Mouse (Mus musculus): ENCODE data around the gene Lhx1. TPM values are rescaled to one million over a fixed set of nuclear protein-coding genes. Genes with fewer than 3 reads are reported as not detected.

Lhx1 gene
- polyA plus RNA-seq, 1 experiment, result not detected

GRCm38 (mm10) chr11:84529143-84529755 lies 3.9 kb upstream of the Lhx1 start:
- H3K4me3 ChIP-seq (replicated peaks; ENCODE audit: extremely low read depth, low read depth, low read length), result no peak overlapping the region
- 3% methylated on average over 24 of the region's 24 CpGs for WGBS
- no peak for TF ChIP-seq CTCF (IDR thresholded peaks at IDR 0.05; ENCODE audit: insufficient read depth, low read length)
- no peak for TF ChIP-seq POLR2A (IDR thresholded peaks at IDR 0.05; ENCODE audit: borderline replicate concordance, extremely low read depth, low read depth, low read length)
- DNase-seq, result no peak
- no peaks in the 10 kb centered on the region for H3K4me1 ChIP-seq (ENCODE audit: control insufficient read depth, insufficient read depth, low read length)

- 12% methylated on average over 29 of the region's 29 CpGs for WGBS
- TF ChIP-seq POLR2A (IDR thresholded peaks at IDR 0.05; ENCODE audit: borderline replicate concordance, extremely low read depth, low read depth, low read length) (no peak), CTCF (IDR thresholded peaks at IDR 0.05; ENCODE audit: insufficient read depth, low read length) (no peak)
- no peak overlapping the region for H3K4me3 ChIP-seq (replicated peaks; ENCODE audit: extremely low read depth, low read depth, low read length)
- no peak for DNase-seq
- H3K4me1 ChIP-seq (ENCODE audit: control insufficient read depth, insufficient read depth, low read length), result peaks cover 5% of the 10 kb centered on the region
Measured at GRCm38 (mm10) chr11:84526976-84527860, 1.9 kb upstream of the Lhx1 start.

- TF ChIP-seq CTCF (IDR thresholded peaks at IDR 0.05; ENCODE audit: insufficient read depth, low read length), result no peak
- no peak for TF ChIP-seq POLR2A (IDR thresholded peaks at IDR 0.05; ENCODE audit: borderline replicate concordance, extremely low read depth, low read depth, low read length)
- WGBS, result 3% methylated on average over 10 of the region's 10 CpGs
- DNase-seq, result no peak
- Histone ChIP-seq H3K4me3 (replicated peaks; ENCODE audit: extremely low read depth, low read depth, low read length) (no peak overlapping the region), H3K4me1 (ENCODE audit: control insufficient read depth, insufficient read depth, low read length) (peaks cover 5% of the 10 kb centered on the region)
Measured at GRCm38 (mm10) chr11:84526451-84526850, 1.1 kb upstream of the Lhx1 start.

GRCm38 (mm10) chr11:84524511-84525270 lies 644 bp downstream of the Lhx1 start:
- DNase-seq, result no peak
- TF ChIP-seq POLR2A (IDR thresholded peaks at IDR 0.05; ENCODE audit: borderline replicate concordance, extremely low read depth, low read depth, low read length) (no peak), CTCF (IDR thresholded peaks at IDR 0.05; ENCODE audit: insufficient read depth, low read length) (no peak)
- peaks cover 5% of the 10 kb centered on the region for H3K4me1 ChIP-seq (ENCODE audit: control insufficient read depth, insufficient read depth, low read length)
- WGBS, result 2% methylated on average over 47 of the region's 48 CpGs
- no peak overlapping the region for H3K4me3 ChIP-seq (replicated peaks; ENCODE audit: extremely low read depth, low read depth, low read length)

GRCm38 (mm10) chr11:84523841-84524510 lies 1.4 kb downstream of the Lhx1 start:
- 2% methylated on average over 35 of the region's 35 CpGs for WGBS

GRCm38 (mm10) chr11:84523321-84523831 lies 2.0 kb downstream of the Lhx1 start:
- WGBS, result 4% methylated on average over 16 of the region's 16 CpGs
- TF ChIP-seq CTCF (IDR thresholded peaks at IDR 0.05; ENCODE audit: insufficient read depth, low read length) (no peak), POLR2A (IDR thresholded peaks at IDR 0.05; ENCODE audit: borderline replicate concordance, extremely low read depth, low read depth, low read length) (no peak)
- no peak for DNase-seq

More at GRCm38 (mm10) chr11:84523841-84524510, 1.4 kb downstream of the Lhx1 start:
- Histone ChIP-seq H3K4me1 (ENCODE audit: control insufficient read depth, insufficient read depth, low read length) (peaks cover 5% of the 10 kb centered on the region), H3K4me3 (replicated peaks; ENCODE audit: extremely low read depth, low read depth, low read length) (no peak overlapping the region)
- peak; percentile 31 for DNase-seq
- TF ChIP-seq POLR2A (IDR thresholded peaks at IDR 0.05; ENCODE audit: borderline replicate concordance, extremely low read depth, low read depth, low read length) (no peak), CTCF (IDR thresholded peaks at IDR 0.05; ENCODE audit: insufficient read depth, low read length) (no peak)

GRCm38 (mm10) chr11:84522577-84523320 lies 2.6 kb downstream of the Lhx1 start:
- DNase-seq, result peak; percentile 87
- H3K4me3 ChIP-seq (replicated peaks; ENCODE audit: extremely low read depth, low read depth, low read length), result no peak overlapping the region
- WGBS, result 3% methylated on average over 40 of the region's 40 CpGs

More at GRCm38 (mm10) chr11:84523321-84523831, 2.0 kb downstream of the Lhx1 start:
- Histone ChIP-seq H3K4me1 (ENCODE audit: control insufficient read depth, insufficient read depth, low read length) (peaks cover 5% of the 10 kb centered on the region), H3K4me3 (replicated peaks; ENCODE audit: extremely low read depth, low read depth, low read length) (no peak overlapping the region)

GRCm38 (mm10) chr11:84521751-84522299 lies 3.5 kb downstream of the Lhx1 start:
- WGBS, result 23% methylated on average over 24 of the region's 24 CpGs
- Histone ChIP-seq H3K4me3 (replicated peaks; ENCODE audit: extremely low read depth, low read depth, low read length) (no peak overlapping the region), H3K4me1 (ENCODE audit: control insufficient read depth, insufficient read depth, low read length) (peaks cover 5% of the 10 kb centered on the region)
- no peak for TF ChIP-seq POLR2A (IDR thresholded peaks at IDR 0.05; ENCODE audit: borderline replicate concordance, extremely low read depth, low read depth, low read length)
- TF ChIP-seq CTCF (IDR thresholded peaks at IDR 0.05; ENCODE audit: insufficient read depth, low read length), result no peak
- DNase-seq, result no peak

More at GRCm38 (mm10) chr11:84522577-84523320, 2.6 kb downstream of the Lhx1 start:
- TF ChIP-seq POLR2A (IDR thresholded peaks at IDR 0.05; ENCODE audit: borderline replicate concordance, extremely low read depth, low read depth, low read length), result no peak
- no peak for TF ChIP-seq CTCF (IDR thresholded peaks at IDR 0.05; ENCODE audit: insufficient read depth, low read length)
- H3K4me1 ChIP-seq (ENCODE audit: control insufficient read depth, insufficient read depth, low read length), result peaks cover 5% of the 10 kb centered on the region

Data from lung, adult 2 months (tissue).